Mouse (Mus musculus): Measurements from ENCODE around the gene Rap1b. TPM values are rescaled to one million over a fixed set of nuclear protein-coding genes. Genes with fewer than 3 reads are reported as not detected.

Gene Rap1b
- total and polyA plus RNA-seq, 2 experiments from 2014 or later, result 46.1 to 105 TPM

GRCm38 (mm10) chr10:117829472-117830155 is 16.2 kb downstream of the Rap1b start:
- no peak overlapping the region for H3K4me2 ChIP-seq (ENCODE audit: low read depth, low read length)
- H3K27me3 ChIP-seq (ENCODE audit: control insufficient read depth, insufficient read depth, low read length), result no peaks in the 10 kb centered on the region
- ATAC-seq (ENCODE audit: insufficient read depth, low read depth) (no peak), DNase-seq (ENCODE audit: low spot score) (no peak)
- TF ChIP-seq EP300 (IDR thresholded peaks at IDR 0.05; ENCODE audit: low read depth) (no peak), CTCF (IDR thresholded peaks at IDR 0.05; ENCODE audit: low read depth) (no peak)
- H3K9me3 ChIP-seq (replicated peaks; ENCODE audit: control insufficient read depth, low read length), result no peaks in the 10 kb centered on the region
- H3K4me1 ChIP-seq (ENCODE audit: control insufficient read depth, insufficient read depth), result peaks cover 11% of the 10 kb centered on the region
- H3K9ac ChIP-seq (replicated peaks; ENCODE audit: low read depth, low read length), result no peak overlapping the region
- H3K36me3 ChIP-seq (replicated peaks; ENCODE audit: control insufficient read depth, insufficient read depth, low read length), result no peaks in the 10 kb centered on the region
- H3K27ac ChIP-seq (ENCODE audit: low read depth), result no peak overlapping the region
- 85% methylated on average over 7 of the region's 7 CpGs for WGBS
- no peak overlapping the region for H3K4me3 ChIP-seq (ENCODE audit: low read depth, low read length)

- Histone ChIP-seq H3K4me2 (ENCODE audit: low read depth, low read length) (no peak overlapping the region), H3K27me3 (ENCODE audit: control insufficient read depth, insufficient read depth, low read length) (no peaks in the 10 kb centered on the region), H3K4me1 (ENCODE audit: control insufficient read depth, insufficient read depth) (peaks cover 11% of the 10 kb centered on the region), H3K9me3 (replicated peaks; ENCODE audit: control insufficient read depth, low read length) (no peaks in the 10 kb centered on the region), H3K9ac (replicated peaks; ENCODE audit: low read depth, low read length) (no peak overlapping the region), H3K4me3 (ENCODE audit: low read depth, low read length) (no peak overlapping the region), H3K27ac (ENCODE audit: low read depth) (no peak overlapping the region), H3K36me3 (replicated peaks; ENCODE audit: control insufficient read depth, insufficient read depth, low read length) (0 out of 2 replicates have a peak, but pooled peaks cover 4% of the 10 kb centered on the region)
- WGBS, result 64% methylated on average over 4 of the region's 4 CpGs
- no peak for ATAC-seq (ENCODE audit: insufficient read depth, low read depth)
- no peak for DNase-seq (ENCODE audit: low spot score)
- TF ChIP-seq CTCF (IDR thresholded peaks at IDR 0.05; ENCODE audit: low read depth) (no peak), EP300 (IDR thresholded peaks at IDR 0.05; ENCODE audit: low read depth) (no peak)
Observed at GRCm38 (mm10) chr10:117829022-117829421, 16.8 kb downstream of the Rap1b start.

- Histone ChIP-seq H3K4me1 (ENCODE audit: control insufficient read depth, insufficient read depth) (peaks cover 11% of the 10 kb centered on the region), H3K9ac (replicated peaks; ENCODE audit: low read depth, low read length) (no peak overlapping the region), H3K27ac (ENCODE audit: low read depth) (no peak overlapping the region), H3K27me3 (ENCODE audit: control insufficient read depth, insufficient read depth, low read length) (no peaks in the 10 kb centered on the region), H3K4me2 (ENCODE audit: low read depth, low read length) (no peak overlapping the region), H3K9me3 (replicated peaks; ENCODE audit: control insufficient read depth, low read length) (no peaks in the 10 kb centered on the region), H3K4me3 (ENCODE audit: low read depth, low read length) (no peak overlapping the region), H3K36me3 (replicated peaks; ENCODE audit: control insufficient read depth, insufficient read depth, low read length) (peaks cover 7% of the 10 kb centered on the region)
- DNase-seq (ENCODE audit: low spot score), result no peak
- WGBS, result 58% methylated on average over 4 of the region's 4 CpGs
- no peak for ATAC-seq (ENCODE audit: insufficient read depth, low read depth)
- no peak for TF ChIP-seq CTCF (IDR thresholded peaks at IDR 0.05; ENCODE audit: low read depth)
- TF ChIP-seq EP300 (IDR thresholded peaks at IDR 0.05; ENCODE audit: low read depth), result no peak
Observed at GRCm38 (mm10) chr10:117828536-117828935, 17.3 kb downstream of the Rap1b start.

GRCm38 (mm10) chr10:117824647-117825046 is 21.2 kb downstream of the Rap1b start:
- no peak for ATAC-seq (ENCODE audit: insufficient read depth, low read depth)
- TF ChIP-seq EP300 (IDR thresholded peaks at IDR 0.05; ENCODE audit: low read depth) (no peak), CTCF (IDR thresholded peaks at IDR 0.05; ENCODE audit: low read depth) (no peak)
- Histone ChIP-seq H3K4me3 (ENCODE audit: low read depth, low read length) (no peak overlapping the region), H3K4me1 (ENCODE audit: control insufficient read depth, insufficient read depth) (no peaks in the 10 kb centered on the region), H3K4me2 (ENCODE audit: low read depth, low read length) (no peak overlapping the region), H3K9me3 (replicated peaks; ENCODE audit: control insufficient read depth, low read length) (no peaks in the 10 kb centered on the region), H3K27ac (ENCODE audit: low read depth) (no peak overlapping the region), H3K27me3 (ENCODE audit: control insufficient read depth, insufficient read depth, low read length) (no peaks in the 10 kb centered on the region), H3K9ac (replicated peaks; ENCODE audit: low read depth, low read length) (no peak overlapping the region), H3K36me3 (replicated peaks; ENCODE audit: control insufficient read depth, insufficient read depth, low read length) (peaks cover 45% of the 10 kb centered on the region)
- no peak for DNase-seq (ENCODE audit: low spot score)
- WGBS, result 44% methylated on average over 4 of the region's 4 CpGs

GRCm38 (mm10) chr10:117824139-117824538 is 21.7 kb downstream of the Rap1b start:
- 61% methylated on average over 4 of the region's 4 CpGs for WGBS
- Histone ChIP-seq H3K4me2 (ENCODE audit: low read depth, low read length) (no peak overlapping the region), H3K27me3 (ENCODE audit: control insufficient read depth, insufficient read depth, low read length) (no peaks in the 10 kb centered on the region), H3K27ac (ENCODE audit: low read depth) (no peak overlapping the region), H3K9ac (replicated peaks; ENCODE audit: low read depth, low read length) (no peak overlapping the region), H3K4me3 (ENCODE audit: low read depth, low read length) (no peak overlapping the region), H3K4me1 (ENCODE audit: control insufficient read depth, insufficient read depth) (no peaks in the 10 kb centered on the region), H3K9me3 (replicated peaks; ENCODE audit: control insufficient read depth, low read length) (no peaks in the 10 kb centered on the region), H3K36me3 (replicated peaks; ENCODE audit: control insufficient read depth, insufficient read depth, low read length) (peaks cover 50% of the 10 kb centered on the region)
- ATAC-seq (ENCODE audit: insufficient read depth, low read depth), result no peak
- no peak for TF ChIP-seq EP300 (IDR thresholded peaks at IDR 0.05; ENCODE audit: low read depth)
- peak; percentile 1; the same call in 1 of the 2 replicates for TF ChIP-seq CTCF (IDR thresholded peaks at IDR 0.05; ENCODE audit: low read depth)
- no peak for DNase-seq (ENCODE audit: low spot score)

- Histone ChIP-seq H3K36me3 (replicated peaks; ENCODE audit: control insufficient read depth, insufficient read depth, low read length) (peaks cover 58% of the 10 kb centered on the region), H3K27ac (ENCODE audit: low read depth) (no peak overlapping the region), H3K4me1 (ENCODE audit: control insufficient read depth, insufficient read depth) (no peaks in the 10 kb centered on the region), H3K9me3 (replicated peaks; ENCODE audit: control insufficient read depth, low read length) (no peaks in the 10 kb centered on the region), H3K27me3 (ENCODE audit: control insufficient read depth, insufficient read depth, low read length) (no peaks in the 10 kb centered on the region), H3K4me2 (ENCODE audit: low read depth, low read length) (no peak overlapping the region), H3K4me3 (ENCODE audit: low read depth, low read length) (no peak overlapping the region), H3K9ac (replicated peaks; ENCODE audit: low read depth, low read length) (no peak overlapping the region)
- ATAC-seq (ENCODE audit: insufficient read depth, low read depth) (no peak), DNase-seq (ENCODE audit: low spot score) (no peak)
- TF ChIP-seq EP300 (IDR thresholded peaks at IDR 0.05; ENCODE audit: low read depth), result no peak
- TF ChIP-seq CTCF (IDR thresholded peaks at IDR 0.05; ENCODE audit: low read depth), result no peak
- WGBS, result 83% methylated on average over 6 of the region's 6 CpGs
Observed at GRCm38 (mm10) chr10:117823321-117823720, 22.5 kb downstream of the Rap1b start.

Data from heart, postnatal 0 days (tissue).